Mouse (Mus musculus): ENCODE results near the gene Sik2. TPM values are rescaled to one million over a fixed set of nuclear protein-coding genes. Genes with fewer than 3 reads are reported as not detected.

Sik2 gene
- polyA plus RNA-seq, 1 experiment, result 10.5 TPM

- H3K4me3 ChIP-seq, result no peak overlapping the region
- no peak overlapping the region for H3ac ChIP-seq (ENCODE audit: control insufficient read depth, insufficient read length)
- peaks cover under 1% of the 10 kb centered on the region for H3K36me3 ChIP-seq (ENCODE audit: control insufficient read depth, insufficient read depth)
- TF ChIP-seq MYOG (IDR thresholded peaks at IDR 0.05; ENCODE audit: control insufficient read depth in 1 of 3, insufficient read depth in 1 of 3, insufficient read length in 2 of 3, low read depth in 2 of 3) (no peak), MYOD1 (IDR thresholded peaks at IDR 0.05; ENCODE audit: control insufficient read depth in 1 of 3, insufficient read length in 2 of 3, low read depth in 2 of 3) (no peak), CEBPB (IDR thresholded peaks at IDR 0.05; ENCODE audit: insufficient read depth, poor library complexity, severe bottlenecking) (no peak), REST (IDR thresholded peaks at IDR 0.05; ENCODE audit: insufficient read depth, insufficient read length) (no peak), SRF (IDR thresholded peaks at IDR 0.05; ENCODE audit: control insufficient read depth, insufficient read length, low read depth) (no peak), MAX (IDR thresholded peaks at IDR 0.05; ENCODE audit: low read depth) (no peak), POLR2A (IDR thresholded peaks at IDR 0.05; ENCODE audit: insufficient read length, low read depth) (no peak), E2F4 (IDR thresholded peaks at IDR 0.05; ENCODE audit: insufficient read depth) (no peak), POLR2AphosphoS2 (IDR thresholded peaks at IDR 0.05; ENCODE audit: insufficient read length, low read depth) (no peak), TCF3 (IDR thresholded peaks at IDR 0.05; ENCODE audit: insufficient read length, low read depth) (no peak), USF1 (IDR thresholded peaks at IDR 0.05; ENCODE audit: low read depth) (no peak), TCF12 (IDR thresholded peaks at IDR 0.05; ENCODE audit: insufficient read depth, poor library complexity, severe bottlenecking) (no peak)
- peak overlapping the region; percentile 2 for H3K4me2 ChIP-seq (ENCODE audit: low read depth)
- H3K79me2 ChIP-seq (ENCODE audit: control insufficient read depth, insufficient read depth), result no peaks in the 10 kb centered on the region
- no peaks in the 10 kb centered on the region for H3K27me3 ChIP-seq (ENCODE audit: control insufficient read depth, insufficient read depth, insufficient read length)
Observed at GRCm38 (mm10) chr9:50886870-50887269, 122.0 kb downstream of the Sik2 start.

- Histone ChIP-seq H3K27me3 (ENCODE audit: control insufficient read depth, insufficient read depth, insufficient read length) (no peaks in the 10 kb centered on the region), H3K79me2 (ENCODE audit: control insufficient read depth, insufficient read depth) (no peaks in the 10 kb centered on the region), H3ac (ENCODE audit: control insufficient read depth, insufficient read length) (no peak overlapping the region), H3K4me2 (ENCODE audit: low read depth) (no peak overlapping the region), H3K36me3 (ENCODE audit: control insufficient read depth, insufficient read depth) (peaks cover 13% of the 10 kb centered on the region), H3K4me3 (no peak overlapping the region)
- no peak for TF ChIP-seq E2F4 (IDR thresholded peaks at IDR 0.05; ENCODE audit: insufficient read depth)
- no peak for TF ChIP-seq POLR2AphosphoS2 (IDR thresholded peaks at IDR 0.05; ENCODE audit: insufficient read length, low read depth)
- no peak for TF ChIP-seq MAX (IDR thresholded peaks at IDR 0.05; ENCODE audit: low read depth)
- no peak for TF ChIP-seq MYOG (IDR thresholded peaks at IDR 0.05; ENCODE audit: control insufficient read depth in 1 of 3, insufficient read depth in 1 of 3, insufficient read length in 2 of 3, low read depth in 2 of 3)
- TF ChIP-seq MYOD1 (IDR thresholded peaks at IDR 0.05; ENCODE audit: control insufficient read depth in 1 of 3, insufficient read length in 2 of 3, low read depth in 2 of 3), result no peak
- TF ChIP-seq TCF3 (IDR thresholded peaks at IDR 0.05; ENCODE audit: insufficient read length, low read depth), result no peak
- TF ChIP-seq TCF12 (IDR thresholded peaks at IDR 0.05; ENCODE audit: insufficient read depth, poor library complexity, severe bottlenecking), result no peak
- TF ChIP-seq POLR2A (IDR thresholded peaks at IDR 0.05; ENCODE audit: insufficient read length, low read depth), result no peak
- TF ChIP-seq CEBPB (IDR thresholded peaks at IDR 0.05; ENCODE audit: insufficient read depth, poor library complexity, severe bottlenecking), result no peak
- no peak for TF ChIP-seq REST (IDR thresholded peaks at IDR 0.05; ENCODE audit: insufficient read depth, insufficient read length)
- no peak for TF ChIP-seq USF1 (IDR thresholded peaks at IDR 0.05; ENCODE audit: low read depth)
- no peak for TF ChIP-seq SRF (IDR thresholded peaks at IDR 0.05; ENCODE audit: control insufficient read depth, insufficient read length, low read depth)
Observed at GRCm38 (mm10) chr9:50885600-50885987, 123.3 kb downstream of the Sik2 start.

- peaks cover 19% of the 10 kb centered on the region for H3K36me3 ChIP-seq (ENCODE audit: control insufficient read depth, insufficient read depth)
- H3K4me3 ChIP-seq, result no peak overlapping the region
- H3K4me2 ChIP-seq (ENCODE audit: low read depth), result no peak overlapping the region
- no peaks in the 10 kb centered on the region for H3K27me3 ChIP-seq (ENCODE audit: control insufficient read depth, insufficient read depth, insufficient read length)
- H3ac ChIP-seq (ENCODE audit: control insufficient read depth, insufficient read length), result no peak overlapping the region
- H3K79me2 ChIP-seq (ENCODE audit: control insufficient read depth, insufficient read depth), result no peaks in the 10 kb centered on the region
- TF ChIP-seq USF1 (IDR thresholded peaks at IDR 0.05; ENCODE audit: low read depth), result peak; percentile 56
- TF ChIP-seq REST (IDR thresholded peaks at IDR 0.05; ENCODE audit: insufficient read depth, insufficient read length), result no peak
- no peak for TF ChIP-seq E2F4 (IDR thresholded peaks at IDR 0.05; ENCODE audit: insufficient read depth)
Observed at GRCm38 (mm10) chr9:50884741-50885599, 123.9 kb downstream of the Sik2 start.

GRCm38 (mm10) chr9:50884093-50884492, 124.8 kb downstream of the Sik2 start:
- Histone ChIP-seq H3K4me3 (no peak overlapping the region), H3K79me2 (ENCODE audit: control insufficient read depth, insufficient read depth) (no peaks in the 10 kb centered on the region), H3K27me3 (ENCODE audit: control insufficient read depth, insufficient read depth, insufficient read length) (no peaks in the 10 kb centered on the region), H3K36me3 (ENCODE audit: control insufficient read depth, insufficient read depth) (peaks cover 22% of the 10 kb centered on the region), H3ac (ENCODE audit: control insufficient read depth, insufficient read length) (no peak overlapping the region), H3K4me2 (ENCODE audit: low read depth) (no peak overlapping the region)
- TF ChIP-seq E2F4 (IDR thresholded peaks at IDR 0.05; ENCODE audit: insufficient read depth), result no peak
- no peak for TF ChIP-seq TCF12 (IDR thresholded peaks at IDR 0.05; ENCODE audit: insufficient read depth, poor library complexity, severe bottlenecking)
- TF ChIP-seq REST (IDR thresholded peaks at IDR 0.05; ENCODE audit: insufficient read depth, insufficient read length), result no peak
- no peak for TF ChIP-seq MAX (IDR thresholded peaks at IDR 0.05; ENCODE audit: low read depth)
- TF ChIP-seq MYOD1 (IDR thresholded peaks at IDR 0.05; ENCODE audit: control insufficient read depth in 1 of 3, insufficient read length in 2 of 3, low read depth in 2 of 3), result no peak

- Histone ChIP-seq H3K4me2 (ENCODE audit: low read depth) (no peak overlapping the region), H3K79me2 (ENCODE audit: control insufficient read depth, insufficient read depth) (no peaks in the 10 kb centered on the region), H3K27me3 (ENCODE audit: control insufficient read depth, insufficient read depth, insufficient read length) (no peaks in the 10 kb centered on the region), H3K4me3 (no peak overlapping the region), H3K36me3 (ENCODE audit: control insufficient read depth, insufficient read depth) (peaks cover 27% of the 10 kb centered on the region), H3ac (ENCODE audit: control insufficient read depth, insufficient read length) (no peak overlapping the region)
- TF ChIP-seq TCF3 (IDR thresholded peaks at IDR 0.05; ENCODE audit: insufficient read length, low read depth) (no peak), MYOG (IDR thresholded peaks at IDR 0.05; ENCODE audit: control insufficient read depth in 1 of 3, insufficient read depth in 1 of 3, insufficient read length in 2 of 3, low read depth in 2 of 3) (no peak), SRF (IDR thresholded peaks at IDR 0.05; ENCODE audit: control insufficient read depth, insufficient read length, low read depth) (no peak), E2F4 (IDR thresholded peaks at IDR 0.05; ENCODE audit: insufficient read depth) (no peak), MYOD1 (IDR thresholded peaks at IDR 0.05; ENCODE audit: control insufficient read depth in 1 of 3, insufficient read length in 2 of 3, low read depth in 2 of 3) (no peak), CEBPB (IDR thresholded peaks at IDR 0.05; ENCODE audit: insufficient read depth, poor library complexity, severe bottlenecking) (no peak)
Observed at GRCm38 (mm10) chr9:50882183-50882582, 126.7 kb downstream of the Sik2 start.
